Mouse (Mus musculus) MEL (cell line): ENCODE measurements around the gene Notum. TPM values are rescaled to one million over a fixed set of nuclear protein-coding genes. Genes with fewer than 3 reads are reported as not detected.

Experiments used
- DNase-seq: peaks from one replicate; pipeline ENCODE4 v3.0.0; 2011; ENCODE audit warnings: low read depth, low spot score
- H3K27ac ChIP-seq: 2 replicates; pipeline ENCODE4 v1.5.1; 2012; ENCODE audit warnings: low read depth, mild to moderate bottlenecking, control low read depth, low read length, moderate library complexity; ENCODE audit not compliant: control insufficient read depth
- H3K27me3 ChIP-seq, 2 experiments: fragments of 150-350 bp in 1 of 2; sonication (generic) in 1 of 2; 2 replicates each; pipeline ENCODE4 v1.6.1; 2012; ENCODE audit warnings: low read length in 2 of 2, mild to moderate bottlenecking in 2 of 2, improper control_type of control experiment in 1 of 2, moderate library complexity in 1 of 2; ENCODE audit not compliant: insufficient read depth in 2 of 2, control insufficient read depth in 1 of 2
- H3K36me3 ChIP-seq, 2 experiments: 2 replicates each; pipeline ENCODE4 v1.6.1; 2012 to 2014; ENCODE audit warnings: low read length in 2 of 2, improper control_type of control experiment in 1 of 2, inconsistent platforms in 1 of 2, mild to moderate bottlenecking in 1 of 2; ENCODE audit not compliant: insufficient read depth in 2 of 2, control insufficient read depth in 1 of 2
- H3K4me1 ChIP-seq, 2 experiments: fragments of 150-350 bp in 1 of 2; sonication (generic) in 1 of 2; 2 replicates each; pipeline ENCODE4 v1.6.1; 2012; ENCODE audit warnings: low read length in 2 of 2, improper control_type of control experiment in 1 of 2, mild to moderate bottlenecking in 1 of 2; ENCODE audit not compliant: insufficient read depth in 2 of 2, control insufficient read depth in 1 of 2
- H3K4me3 ChIP-seq, 2 experiments: fragments of 150-350 bp in 1 of 2; sonication (generic) in 1 of 2; 2 replicates each; pipeline ENCODE4 v1.5.1; 2012; ENCODE audit warnings: low read depth in 2 of 2, low read length in 2 of 2, mild to moderate bottlenecking in 2 of 2, moderate library complexity in 2 of 2, control low read depth in 1 of 2, improper control_type of control experiment in 1 of 2; ENCODE audit not compliant: control insufficient read depth in 1 of 2, insufficient read depth in 1 of 2
- H3K79me2 ChIP-seq: 2 replicates; pipeline ENCODE4 v1.6.1; 2012; ENCODE audit warnings: mild to moderate bottlenecking, low read length, moderate library complexity; ENCODE audit not compliant: control insufficient read depth, poor library complexity, insufficient read depth
- H3K9ac ChIP-seq: 2 replicates; pipeline ENCODE4 v1.6.1; 2012; ENCODE audit warnings: low read depth, mild to moderate bottlenecking, control low read depth, low read length, moderate library complexity; ENCODE audit not compliant: control insufficient read depth, poor library complexity, severe bottlenecking
- H3K9me3 ChIP-seq: fragments of 150-350 bp; sonication (generic); replicated peaks from 2 replicates; pipeline ENCODE4 v1.6.1; 2012; ENCODE audit warnings: mild to moderate bottlenecking, low read length, improper control_type of control experiment, moderate library complexity; ENCODE audit not compliant: insufficient read depth
- BHLHE40 ChIP-seq: IDR thresholded peaks from 2 replicates; pipeline ENCODE4 v1.6.1; 2012; ENCODE audit warnings: low read depth, mild to moderate bottlenecking, inconsistent platforms, low read length, improper control_type of control experiment, borderline replicate concordance
- CHD1 ChIP-seq: IDR thresholded peaks from 2 replicates; pipeline ENCODE4 v1.6.1; 2012; ENCODE audit warnings: low read depth, mild to moderate bottlenecking, inconsistent platforms, low read length, improper control_type of control experiment
- CHD2 ChIP-seq: IDR thresholded peaks from 2 replicates; pipeline ENCODE4 v1.6.1; 2011; ENCODE audit warnings: low read length, improper control_type of control experiment
- CTCF ChIP-seq, 3 experiments: IDR thresholded peaks in 2 of 3; conservative IDR thresholded peaks in 1 of 3; 2 replicates each; pipeline ENCODE4 v1.5.1; 2011 to 2012; ENCODE audit warnings: low read length in 3 of 3, low read depth in 2 of 3, mild to moderate bottlenecking in 2 of 3, improper control_type of control experiment in 1 of 3, inconsistent platforms in 1 of 3, mixed read lengths in 1 of 3, moderate library complexity in 1 of 3; ENCODE audit not compliant: control insufficient read depth in 1 of 3, insufficient read depth in 1 of 3, poor library complexity in 1 of 3, severe bottlenecking in 1 of 3
- E2F4 ChIP-seq: IDR thresholded peaks from 2 replicates; pipeline ENCODE4 v1.6.1; 2011; ENCODE audit warnings: low read depth, low read length, improper control_type of control experiment, borderline replicate concordance
- ELF1 ChIP-seq: IDR thresholded peaks from 2 replicates; pipeline ENCODE4 v1.6.1; 2014; ENCODE audit warnings: low read depth, mild to moderate bottlenecking, inconsistent platforms, low read length, improper control_type of control experiment, moderate library complexity
- EP300 ChIP-seq, 2 experiments: IDR thresholded peaks; 2 replicates each; pipeline ENCODE4 v1.6.1; 2011; ENCODE audit warnings: improper control_type of control experiment in 2 of 2, low read length in 2 of 2, low read depth in 1 of 2, mild to moderate bottlenecking in 1 of 2
- ETS1 ChIP-seq: IDR thresholded peaks from 2 replicates; pipeline ENCODE4 v1.6.1; 2012; ENCODE audit warnings: low read depth, mild to moderate bottlenecking, inconsistent platforms, low read length, improper control_type of control experiment, moderate library complexity
- GABPA ChIP-seq: IDR thresholded peaks from 2 replicates; pipeline ENCODE4 v1.6.1; 2012; ENCODE audit warnings: low read depth, mild to moderate bottlenecking, inconsistent platforms, low read length, improper control_type of control experiment, moderate library complexity
- GATA1 ChIP-seq: IDR thresholded peaks from 2 replicates; pipeline ENCODE4 v1.6.1; 2011; ENCODE audit warnings: low read depth, low read length, improper control_type of control experiment
- HCFC1 ChIP-seq: IDR thresholded peaks from 2 replicates; pipeline ENCODE4 v1.6.1; 2012; ENCODE audit warnings: low read depth, mild to moderate bottlenecking, inconsistent platforms, low read length, improper control_type of control experiment, moderate library complexity
- JUND ChIP-seq: IDR thresholded peaks from 2 replicates; pipeline ENCODE4 v1.6.1; 2011; ENCODE audit warnings: low read depth, mild to moderate bottlenecking, improper control_type of control experiment, low read length
- KAT2A ChIP-seq: conservative IDR thresholded peaks from 2 replicates; pipeline ENCODE4 v1.6.1; 2012; ENCODE audit warnings: low read depth, low read length, improper control_type of control experiment, inconsistent platforms
- MAFK ChIP-seq: IDR thresholded peaks from 2 replicates; pipeline ENCODE4 v1.6.1; 2011; ENCODE audit warnings: low read depth, mild to moderate bottlenecking, low read length, improper control_type of control experiment, borderline replicate concordance
- MAX ChIP-seq: IDR thresholded peaks from 2 replicates; pipeline ENCODE4 v1.6.1; 2011; ENCODE audit warnings: low read length, improper control_type of control experiment
- MAZ ChIP-seq: IDR thresholded peaks from 2 replicates; pipeline ENCODE4 v1.6.1; 2012; ENCODE audit warnings: low read depth, mild to moderate bottlenecking, inconsistent platforms, low read length, improper control_type of control experiment
- MEF2A ChIP-seq: IDR thresholded peaks from 2 replicates; pipeline ENCODE4 v1.6.1; 2014; ENCODE audit warnings: low read depth, mild to moderate bottlenecking, inconsistent platforms, low read length, improper control_type of control experiment; ENCODE audit not compliant: poor library complexity, insufficient replicate concordance, severe bottlenecking; ENCODE audit errors: extremely low read depth
- MXI1 ChIP-seq: IDR thresholded peaks from 2 replicates; pipeline ENCODE4 v1.6.1; 2011; ENCODE audit warnings: mild to moderate bottlenecking, low read depth, low read length, improper control_type of control experiment
- MYB ChIP-seq: IDR thresholded peaks from 2 replicates; pipeline ENCODE4 v1.6.1; 2011; ENCODE audit warnings: mild to moderate bottlenecking, low read depth, low read length, improper control_type of control experiment
- MYC ChIP-seq: IDR thresholded peaks from 2 replicates; pipeline ENCODE4 v1.6.1; 2011; ENCODE audit warnings: low read depth, mild to moderate bottlenecking, low read length, improper control_type of control experiment, moderate library complexity
- NELFE ChIP-seq: IDR thresholded peaks from 2 replicates; pipeline ENCODE4 v1.6.1; 2011; ENCODE audit warnings: low read depth, low read length, improper control_type of control experiment
- NRF1 ChIP-seq: IDR thresholded peaks from 2 replicates; pipeline ENCODE4 v1.6.1; 2014; ENCODE audit warnings: low read depth, mild to moderate bottlenecking, inconsistent platforms, low read length, improper control_type of control experiment, moderate library complexity; ENCODE audit not compliant: poor library complexity, insufficient read depth, severe bottlenecking
- POLR2A ChIP-seq, 2 experiments: IDR thresholded peaks; 2 replicates each; pipeline ENCODE4 v1.6.1; 2011 to 2012; ENCODE audit warnings: low read length in 2 of 2, mild to moderate bottlenecking in 2 of 2, control low read depth in 1 of 2, improper control_type of control experiment in 1 of 2, low read depth in 1 of 2, moderate library complexity in 1 of 2; ENCODE audit not compliant: control insufficient read depth in 1 of 2, insufficient read depth in 1 of 2, poor library complexity in 1 of 2
- POLR2AphosphoS2 ChIP-seq: IDR thresholded peaks from 2 replicates; pipeline ENCODE4 v1.6.1; 2011; ENCODE audit warnings: low read length, improper control_type of control experiment
- RAD21 ChIP-seq: IDR thresholded peaks from 2 replicates; pipeline ENCODE4 v1.6.1; 2011; ENCODE audit warnings: mild to moderate bottlenecking, low read depth, low read length, improper control_type of control experiment
- RCOR1 ChIP-seq: IDR thresholded peaks from 2 replicates; pipeline ENCODE4 v1.6.1; 2012; ENCODE audit warnings: low read depth, mild to moderate bottlenecking, inconsistent platforms, low read length, improper control_type of control experiment
- SIN3A ChIP-seq: IDR thresholded peaks from 2 replicates; pipeline ENCODE4 v1.6.1; 2012; ENCODE audit warnings: low read length, improper control_type of control experiment, inconsistent platforms
- SMC3 ChIP-seq: IDR thresholded peaks from 2 replicates; pipeline ENCODE4 v1.6.1; 2011; ENCODE audit warnings: low read depth, low read length, improper control_type of control experiment
- TAL1 ChIP-seq: IDR thresholded peaks from 2 replicates; pipeline ENCODE4 v1.6.1; 2012; ENCODE audit warnings: mild to moderate bottlenecking, inconsistent platforms, low read length, moderate library complexity, mixed read lengths
- TBP ChIP-seq: IDR thresholded peaks from 2 replicates; pipeline ENCODE4 v1.8.0; 2011; ENCODE audit warnings: low read depth, low read length, improper control_type of control experiment
- UBTF ChIP-seq: IDR thresholded peaks from 2 replicates; pipeline ENCODE4 v1.6.1; 2012; ENCODE audit warnings: low read depth, mild to moderate bottlenecking, inconsistent platforms, low read length, improper control_type of control experiment, moderate library complexity, borderline replicate concordance; ENCODE audit not compliant: insufficient read depth
- USF1 ChIP-seq: IDR thresholded peaks from 2 replicates; pipeline ENCODE4 v1.6.1; 2014; ENCODE audit warnings: low read depth, mild to moderate bottlenecking, inconsistent platforms, low read length, improper control_type of control experiment, moderate library complexity
- ZC3H11A ChIP-seq: IDR thresholded peaks from 2 replicates; pipeline ENCODE4 v1.6.1; 2012; ENCODE audit warnings: low read depth, mild to moderate bottlenecking, inconsistent platforms, low read length, improper control_type of control experiment
- ZKSCAN1 ChIP-seq: IDR thresholded peaks from 2 replicates; pipeline ENCODE4 v1.6.1; 2012; ENCODE audit warnings: low read depth, mild to moderate bottlenecking, inconsistent platforms, low read length, improper control_type of control experiment, moderate library complexity
- ZMIZ1 ChIP-seq: IDR thresholded peaks from 2 replicates; pipeline ENCODE4 v1.6.1; 2012; ENCODE audit warnings: low read depth, mild to moderate bottlenecking, inconsistent platforms, low read length, improper control_type of control experiment, moderate library complexity
- ZNF384 ChIP-seq: IDR thresholded peaks from 2 replicates; pipeline ENCODE4 v1.6.1; 2012; ENCODE audit warnings: low read depth, mild to moderate bottlenecking, inconsistent platforms, low read length, improper control_type of control experiment
- polyA plus RNA-seq, 2 experiments: library from polyadenylated mRNA; stranded (reverse) in 1 of 2; unstranded in 1 of 2; fragments of >175 nt in 1 of 2; fragments of >200 nt in 1 of 2; gene quantifications; 2 replicates each; pipeline versions ENCODE4 v1.2.1 to v1.2.4; 2012; ENCODE audit warnings: low replicate concordance in 2 of 2, low read depth in 1 of 2; ENCODE audit not compliant: insufficient read length in 2 of 2, insufficient read depth in 1 of 2, missing spikeins in 1 of 2
- total RNA-seq: library from RNA; depleted of rRNA; stranded (reverse); fragments of 300-350 nt; gene quantifications from 2 replicates; pipeline ENCODE4 v1.2.3, GENCODE M21; 2012

The Notum gene
- total and polyA plus RNA-seq, 3 experiments, result not detected

- DNase-seq, result peak; percentile 75
- Histone ChIP-seq H3K36me3 (peaks cover 3 to 35% of the 10 kb centered on the region in 2 experiments; a peak in 3 of 4 replicates), H3K27ac (peak overlapping the region; percentile 2; the same call in 1 of the 2 replicates), H3K9ac (peak overlapping the region; percentile 98), H3K4me3 (peak overlapping the region; percentile 79 to 87; a peak in 2 of 4 replicates), H3K27me3 (no peaks in the 10 kb centered on the region), H3K9me3 (no peaks in the 10 kb centered on the region), H3K79me2 (peaks cover 57% of the 10 kb centered on the region), H3K4me1 (peaks cover 19 to 41% of the 10 kb centered on the region in 2 experiments)
- TF ChIP-seq TAL1 (no peak), USF1 (no peak), GABPA (peak; percentile 49; the same call in 1 of the 2 replicates), HCFC1 (no peak; the same call in 1 of the 2 replicates), ZNF384 (no peak), ETS1 (no peak; the same call in 1 of the 2 replicates), MYB (no peak), MEF2A (no peak), RAD21 (no peak), MAFK (no peak), NRF1 (no peak), KAT2A (no peak), ELF1 (no peak), SMC3 (no peak), MAX (0 out of 2 replicates have a peak, but pooled peaks have one; percentile 27), POLR2AphosphoS2 (no peak), RCOR1 (no peak), ZC3H11A (no peak), POLR2A (IDR thresholded peaks at IDR 0.05; ENCODE audit: control insufficient read depth in 1 of 2, insufficient read depth in 1 of 2, low read depth in 1 of 2, low read length in 2 of 2, poor library complexity in 1 of 2) (no peak), ZKSCAN1 (no peak), MXI1 (peak; percentile 34; the same call in 1 of the 2 replicates), UBTF (no peak), CTCF (IDR thresholded peaks at IDR 0.05 in 2 of 3, conservative IDR thresholded peaks at IDR 0.05 in 1 of 3; ENCODE audit: control insufficient read depth in 1 of 3, insufficient read depth in 1 of 3, low read depth in 2 of 3, low read length in 3 of 3, poor library complexity in 1 of 3, severe bottlenecking in 1 of 3) (no peak), SIN3A (peak; percentile 64), CHD2 (no peak), EP300 (IDR thresholded peaks at IDR 0.05; ENCODE audit: low read depth in 1 of 2, low read length in 2 of 2) (0 out of 4 replicates have a peak, but pooled peaks of 1 of the 2 experiments have one; percentile 11), BHLHE40 (no peak), CHD1 (0 out of 2 replicates have a peak, but pooled peaks have one; percentile 17), NELFE (no peak), MYC (no peak), JUND (peak; percentile 92), ZMIZ1 (no peak), TBP (0 out of 2 replicates have a peak, but pooled peaks have one; percentile 24), MAZ (no peak), GATA1 (peak; percentile 16; the same call in 1 of the 2 replicates), E2F4 (no peak)
Observed at GRCm38 (mm10) chr11:120630881-120631725, 29.9 kb downstream of the Notum start.
